Mouse (Mus musculus) heart, adult 2 months (tissue): ENCODE data around the gene Ddr2.

Experiments used
- CTCF ChIP-seq: fragments of 200-600 bp; IDR thresholded peaks from 2 replicates; pipeline ENCODE4 v1.8.1; 2022; ENCODE audit warnings: antibody characterized with exemption, mild to moderate bottlenecking, moderate library complexity
- EP300 ChIP-seq: fragments of 200-500 bp; IDR thresholded peaks from 2 replicates; pipeline ENCODE4 v1.6.1; 2011; ENCODE audit warnings: low read depth, low read length, control low read depth; ENCODE audit not compliant: insufficient read depth

- TF ChIP-seq EP300: no peak
- TF ChIP-seq CTCF: no peak
These were observed 42.0 kb upstream of the Ddr2 start for GRCm38 (mm10) chr1:170152552-170152951.
